Mouse (Mus musculus) gastrocnemius, postnatal 14 days (tissue): ENCODE measurements around the gene Rgl1. TPM values are rescaled to one million over a fixed set of nuclear protein-coding genes. Genes with fewer than 3 reads are reported as not detected.

Experiments
- DNase-seq: peaks from one replicate; pipeline ENCODE4 v3.0.0; 2021; ENCODE audit warnings: mixed read lengths
- intact Hi-C: fragments of 180-260 bp; cut with DNase I; formaldehyde crosslinking; loops from one replicate; pipeline ENCODE4 v1.15.1; 2025; ENCODE audit warnings: low total_unique reads
- total RNA-seq, 2 experiments: library from RNA; stranded (reverse); gene quantifications; 2 replicates each; pipeline ENCODE4 v1.2.3; 2021

Gene Rgl1
- total RNA-seq, 2 experiments from 2014 or later = 19.6 to 23.3 TPM

- DNase-seq = no peak
- intact Hi-C loops = no loop called here
These were observed 40.1 kb downstream of the Rgl1 start for GRCm38 (mm10) chr1:152726095-152726494.

GRCm38 (mm10) chr1:152724286-152724685 lies 41.9 kb downstream of the Rgl1 start:
- DNase-seq = no peak
- intact Hi-C loops = no loop called here

GRCm38 (mm10) chr1:152721535-152722198 lies 44.5 kb downstream of the Rgl1 start:
- intact Hi-C loops = no loop called here

GRCm38 (mm10) chr1:152720969-152721368 lies 45.2 kb downstream of the Rgl1 start:
- no peak for DNase-seq
- intact Hi-C loops = no loop called here

More at GRCm38 (mm10) chr1:152721535-152722198, 44.5 kb downstream of the Rgl1 start:
- DNase-seq = no peak

GRCm38 (mm10) chr1:152718200-152718599 lies 48.0 kb downstream of the Rgl1 start:
- DNase-seq = no peak
- intact Hi-C loops = no loop called here

- DNase-seq = no peak
- intact Hi-C loops = no loop called here
These were observed 48.8 kb downstream of the Rgl1 start for GRCm38 (mm10) chr1:152717329-152717728.

GRCm38 (mm10) chr1:152714405-152714804 lies 51.7 kb downstream of the Rgl1 start:
- intact Hi-C loops = no loop called here
- no peak for DNase-seq

- DNase-seq = no peak
- intact Hi-C loops = no loop called here
These were observed 52.2 kb downstream of the Rgl1 start for GRCm38 (mm10) chr1:152713924-152714323.

GRCm38 (mm10) chr1:152711037-152711436 lies 55.1 kb downstream of the Rgl1 start:
- intact Hi-C loops = no loop called here
- DNase-seq = no peak

GRCm38 (mm10) chr1:152707560-152707959 lies 58.6 kb downstream of the Rgl1 start:
- no peak for DNase-seq
- intact Hi-C loops = no loop called here

GRCm38 (mm10) chr1:152703941-152704340 lies 62.2 kb downstream of the Rgl1 start:
- DNase-seq = no peak
- intact Hi-C loops = no loop called here

GRCm38 (mm10) chr1:152702920-152703319 lies 63.2 kb downstream of the Rgl1 start:
- DNase-seq = peak; percentile 39
- intact Hi-C loops = no loop called here

- no peak for DNase-seq
- intact Hi-C loops = no loop called here
These were observed 65.1 kb downstream of the Rgl1 start for GRCm38 (mm10) chr1:152701066-152701465.

GRCm38 (mm10) chr1:152697341-152697740 lies 68.8 kb downstream of the Rgl1 start:
- no peak for DNase-seq
- intact Hi-C loops = no loop called here

GRCm38 (mm10) chr1:152695491-152695890 lies 70.7 kb downstream of the Rgl1 start:
- DNase-seq = no peak
- intact Hi-C loops = no loop called here

GRCm38 (mm10) chr1:152689968-152690367 lies 76.2 kb downstream of the Rgl1 start:
- intact Hi-C loops = loop anchor here (5.0 kb wide), 1 partner anchor 163 kb away; no protein-coding TSS in a partner anchor

GRCm38 (mm10) chr1:152687733-152688181 lies 78.4 kb downstream of the Rgl1 start:
- intact Hi-C loops = loop anchor here (5.0 kb wide), 1 partner anchor 160 kb away; no protein-coding TSS in a partner anchor
- no peak for DNase-seq

More at GRCm38 (mm10) chr1:152689968-152690367, 76.2 kb downstream of the Rgl1 start:
- DNase-seq = no peak

GRCm38 (mm10) chr1:152687099-152687730 lies 78.9 kb downstream of the Rgl1 start:
- DNase-seq = peak; percentile 60
- intact Hi-C loops = loop anchor here (5.0 kb wide), 1 partner anchor 160 kb away; no protein-coding TSS in a partner anchor

- intact Hi-C loops = loop anchor here (5.0 kb wide), 1 partner anchor 158 kb away; no protein-coding TSS in a partner anchor
- no peak for DNase-seq
These were observed 80.6 kb downstream of the Rgl1 start for GRCm38 (mm10) chr1:152685531-152685930.

GRCm38 (mm10) chr1:152682368-152683194 lies 83.6 kb downstream of the Rgl1 start:
- intact Hi-C loops = no loop called here
- no peak for DNase-seq
